Mouse (Mus musculus) ES-Bruce4 (cell line): ENCODE data around the gene Il17rc.
A peak's percentile ranks its signal among the peaks of the same experiment; 100 is the strongest.

Experiments used
- CTCF ChIP-seq: IDR thresholded peaks from one replicate; pipeline ENCODE4 v1.8.1; 2011; ENCODE audit warnings: low read depth, low read length
- EP300 ChIP-seq: IDR thresholded peaks from 2 replicates; pipeline ENCODE4 v1.6.1; 2011; ENCODE audit warnings: low read depth, low read length; ENCODE audit not compliant: insufficient read depth
- POLR2A ChIP-seq: IDR thresholded peaks from one replicate; pipeline ENCODE4 v1.8.1; 2011; ENCODE audit warnings: low read length; ENCODE audit not compliant: insufficient read depth

DNA sequence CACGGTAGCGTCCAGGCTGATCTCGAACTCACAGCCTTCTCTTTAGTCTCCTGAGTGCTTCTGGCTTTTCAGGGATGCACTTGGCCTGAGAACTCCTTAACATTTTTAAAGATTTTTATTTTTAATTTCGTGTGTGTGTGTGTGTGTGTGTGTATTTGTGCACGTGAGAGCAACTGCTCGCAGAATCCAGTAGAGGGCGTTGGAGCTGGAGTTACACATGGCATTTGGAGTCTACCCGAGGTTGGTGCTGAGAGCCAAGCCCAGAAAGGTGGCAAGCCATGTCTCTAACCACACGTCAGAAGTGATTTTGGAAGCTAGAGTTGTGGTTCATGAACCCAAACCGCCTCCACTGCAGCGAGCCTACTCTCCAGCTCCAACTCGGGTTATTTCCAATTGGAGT, 28.1 kb upstream of the Il17rc start:
- TF ChIP-seq CTCF: peak; percentile 36
- no peak for TF ChIP-seq EP300
- no peak for TF ChIP-seq POLR2A
